Mouse (Mus musculus) embryonic facial prominence, embryonic 13.5 days (tissue): ENCODE data around the gene Armc5. TPM values are rescaled to one million over a fixed set of nuclear protein-coding genes. Genes with fewer than 3 reads are reported as not detected.
A peak's percentile ranks its signal among the peaks of the same experiment; 100 is the strongest.

Experiments
- ATAC-seq: fragments of 200-750 bp; cut with Nextera tagmentation; 2 replicates; pipeline ENCODE4 v1.8.0; 2017; ENCODE audit warnings: low read depth; ENCODE audit not compliant: insufficient number of reproducible peaks, insufficient read depth, low FRiP score, low TSS enrichment
- H3K27ac ChIP-seq: fragments of 300-500 bp; sonication (generic); 2 replicates; pipeline ENCODE4 v1.5.1; 2015; ENCODE audit warnings: moderate library complexity, mild to moderate bottlenecking, inconsistent platforms
- H3K27me3 ChIP-seq: fragments of 300-500 bp; sonication (generic); 2 replicates; pipeline ENCODE4 v1.6.1; 2015; ENCODE audit warnings: mild to moderate bottlenecking, inconsistent platforms
- H3K36me3 ChIP-seq: fragments of 300-500 bp; sonication (generic); 2 replicates; pipeline ENCODE4 v1.6.1; 2015; ENCODE audit warnings: mild to moderate bottlenecking, inconsistent platforms
- H3K4me1 ChIP-seq: fragments of 300-500 bp; sonication (generic); 2 replicates; pipeline ENCODE4 v1.6.1; 2015; ENCODE audit warnings: inconsistent platforms
- H3K4me2 ChIP-seq: fragments of 300-500 bp; sonication (generic); 2 replicates; pipeline ENCODE4 v1.6.1; 2015; ENCODE audit warnings: moderate library complexity, mild to moderate bottlenecking, inconsistent platforms
- H3K4me3 ChIP-seq: fragments of 300-500 bp; sonication (generic); 2 replicates; pipeline ENCODE4 v1.5.1; 2015; ENCODE audit warnings: mild to moderate bottlenecking, inconsistent platforms
- H3K9ac ChIP-seq: fragments of 300-500 bp; sonication (generic); 2 replicates; pipeline ENCODE4 v1.6.1; 2015; ENCODE audit warnings: mild to moderate bottlenecking, inconsistent platforms
- H3K9me3 ChIP-seq: fragments of 300-500 bp; sonication (generic); 2 replicates; pipeline ENCODE4 v1.6.1; 2016; ENCODE audit warnings: inconsistent platforms
- WGBS: fragments of 180-500 bp; shearing (Covaris S2); methylation state at CpG from one replicate; pipeline ENCODE4 v1.1.7; 2015; ENCODE audit warnings: mixed read lengths; 5-methylcytosine and 5-hydroxymethylcytosine counted together
- polyA plus RNA-seq: library from polyadenylated mRNA; unstranded; fragments of >200 nt; fragmentation: Nextera tagmentation; extraction: Ambion mirVana; gene quantifications from 2 replicates; pipeline ENCODE4 v1.2.1, GENCODE M21; 2015

The Armc5 gene
- polyA plus RNA-seq, 1 experiment from 2014 or later = 16.3 TPM

DNA sequence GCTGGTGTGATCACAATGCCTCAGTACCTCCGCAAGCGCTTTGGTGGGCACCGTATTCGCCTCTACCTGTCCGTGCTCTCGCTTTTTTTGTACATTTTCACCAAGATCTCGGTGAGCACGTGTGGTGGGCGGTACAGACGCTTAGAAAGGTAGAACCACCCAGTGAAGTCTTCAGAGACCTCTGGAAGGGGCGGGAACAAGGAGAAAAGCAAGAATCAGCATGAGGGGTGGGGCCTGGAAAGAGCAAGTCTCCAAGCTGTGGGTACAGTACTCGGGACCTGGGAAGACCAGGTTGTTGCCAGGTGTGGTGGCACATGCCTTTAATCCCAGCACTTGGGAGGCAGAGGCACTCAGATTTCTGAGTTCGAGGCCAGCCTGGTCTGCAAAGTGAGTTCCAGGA is 30.2 kb downstream of the Armc5 start:
- ATAC-seq = no peak
- no peak overlapping the region for H3K4me3 ChIP-seq
- H3K9ac ChIP-seq = no peak overlapping the region
- no peak overlapping the region for H3K4me2 ChIP-seq
- peaks cover 24% of the 10 kb centered on the region for H3K36me3 ChIP-seq
- no peaks in the 10 kb centered on the region; the same call in 1 of the 2 replicates for H3K27me3 ChIP-seq
- no peak overlapping the region for H3K27ac ChIP-seq
- 62% methylated on average over 13 of the region's 13 CpGs for WGBS
- no peaks in the 10 kb centered on the region for H3K4me1 ChIP-seq
- no peaks in the 10 kb centered on the region for H3K9me3 ChIP-seq

DNA sequence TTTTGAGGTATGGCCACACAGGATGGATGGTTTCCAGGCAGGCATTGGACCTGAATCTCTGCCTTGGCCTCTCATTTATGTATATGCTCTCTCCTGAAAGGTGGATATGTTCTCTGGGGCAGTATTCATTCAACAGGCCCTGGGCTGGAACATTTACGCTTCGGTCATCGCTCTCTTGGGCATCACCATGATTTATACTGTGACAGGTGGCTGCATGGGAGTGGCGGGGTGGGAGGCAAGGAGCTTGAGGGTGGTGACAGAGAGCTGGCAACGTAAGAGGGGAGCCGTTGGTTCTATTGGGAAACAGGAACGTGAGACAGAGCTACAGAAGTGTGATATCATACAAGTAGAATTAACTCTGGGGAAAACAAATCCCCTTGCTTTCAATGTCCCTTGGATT is 30.7 kb downstream of the Armc5 start:
- no peak overlapping the region for H3K27ac ChIP-seq
- no peaks in the 10 kb centered on the region for H3K9me3 ChIP-seq
- H3K4me2 ChIP-seq = no peak overlapping the region
- H3K4me3 ChIP-seq = no peak overlapping the region
- H3K4me1 ChIP-seq = no peaks in the 10 kb centered on the region
- 82% methylated on average over 7 of the region's 7 CpGs for WGBS
- peaks cover 27% of the 10 kb centered on the region for H3K36me3 ChIP-seq
- no peak for ATAC-seq
- H3K27me3 ChIP-seq = no peaks in the 10 kb centered on the region; the same call in 1 of the 2 replicates
- H3K9ac ChIP-seq = no peak overlapping the region

GRCm38 (mm10) chr7:128270431-128270850 is 33.3 kb downstream of the Armc5 start:
- Histone ChIP-seq H3K9ac (no peak overlapping the region), H3K9me3 (no peaks in the 10 kb centered on the region), H3K4me3 (no peak overlapping the region), H3K27ac (no peak overlapping the region), H3K36me3 (peaks cover 54% of the 10 kb centered on the region), H3K4me1 (no peaks in the 10 kb centered on the region), H3K4me2 (no peak overlapping the region), H3K27me3 (no peaks in the 10 kb centered on the region; the same call in 1 of the 2 replicates)
- ATAC-seq = no peak; the same call in 1 of the 2 replicates
- 64% methylated on average over 13 of the region's 13 CpGs for WGBS

- H3K36me3 ChIP-seq = peaks cover 64% of the 10 kb centered on the region
- H3K4me1 ChIP-seq = no peaks in the 10 kb centered on the region
- H3K9ac ChIP-seq = no peak overlapping the region
- no peaks in the 10 kb centered on the region for H3K27me3 ChIP-seq
- H3K4me2 ChIP-seq = no peak overlapping the region
- H3K27ac ChIP-seq = no peak overlapping the region
- 95% methylated on average over 9 of the region's 9 CpGs for WGBS
- no peak for ATAC-seq
- H3K9me3 ChIP-seq = no peaks in the 10 kb centered on the region
- H3K4me3 ChIP-seq = no peak overlapping the region
These were observed 34.4 kb downstream of the Armc5 start for GRCm38 (mm10) chr7:128271496-128271895.

DNA sequence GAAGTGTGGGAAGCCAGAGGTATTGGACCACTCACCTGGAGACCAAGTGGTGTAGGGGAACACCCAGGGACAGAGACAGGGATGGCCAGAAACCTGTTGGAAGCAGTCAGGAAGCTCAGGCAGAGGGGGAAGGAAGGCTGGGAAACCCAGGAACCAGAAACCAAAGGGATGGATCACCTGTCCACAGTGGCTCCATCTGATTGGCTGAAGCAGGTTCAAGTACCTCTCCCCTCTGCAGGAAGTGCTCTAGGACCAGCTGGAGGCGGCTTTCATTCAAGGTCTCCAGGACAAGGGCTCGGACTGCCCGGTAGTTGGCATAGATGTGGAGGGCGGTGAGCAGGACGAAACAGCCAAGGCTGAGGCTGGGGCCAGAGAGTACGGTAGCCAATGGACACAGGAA is 38.9 kb downstream of the Armc5 start:
- Histone ChIP-seq H3K4me1 (no peaks in the 10 kb centered on the region), H3K4me3 (no peak overlapping the region), H3K36me3 (peaks cover 93% of the 10 kb centered on the region), H3K27ac (no peak overlapping the region), H3K4me2 (no peak overlapping the region), H3K9me3 (no peaks in the 10 kb centered on the region), H3K9ac (no peak overlapping the region), H3K27me3 (no peaks in the 10 kb centered on the region)
- no peak for ATAC-seq
- 90% methylated on average over 6 of the region's 6 CpGs for WGBS

DNA sequence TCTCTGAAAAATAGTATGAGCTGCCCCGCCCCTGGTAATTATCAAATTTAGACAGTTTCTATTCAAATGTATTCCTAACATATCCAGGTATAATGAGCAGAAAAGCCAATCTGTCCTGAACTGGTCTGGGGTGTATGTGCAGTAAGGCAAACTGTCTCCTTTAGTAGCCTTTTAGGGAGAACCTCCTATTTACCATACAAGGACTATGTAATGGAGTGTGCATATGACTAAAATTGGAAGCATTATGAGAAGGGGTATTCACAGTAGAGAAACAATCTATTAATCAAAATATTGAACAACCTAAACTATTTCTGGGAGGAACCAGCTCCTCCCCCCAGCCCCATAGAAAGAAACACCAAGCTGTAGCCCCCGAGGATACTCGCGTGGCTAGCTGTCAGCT is 42.6 kb downstream of the Armc5 start:
- H3K27me3 ChIP-seq = no peaks in the 10 kb centered on the region
- no peaks in the 10 kb centered on the region for H3K9me3 ChIP-seq
- H3K4me1 ChIP-seq = no peaks in the 10 kb centered on the region
- H3K27ac ChIP-seq = no peak overlapping the region
- no peak overlapping the region for H3K4me3 ChIP-seq
- no peak overlapping the region for H3K4me2 ChIP-seq
- no peak overlapping the region for H3K9ac ChIP-seq
- peaks cover 58% of the 10 kb centered on the region for H3K36me3 ChIP-seq
- ATAC-seq = no peak
- 89% methylated on average over 4 of the region's 4 CpGs for WGBS

DNA sequence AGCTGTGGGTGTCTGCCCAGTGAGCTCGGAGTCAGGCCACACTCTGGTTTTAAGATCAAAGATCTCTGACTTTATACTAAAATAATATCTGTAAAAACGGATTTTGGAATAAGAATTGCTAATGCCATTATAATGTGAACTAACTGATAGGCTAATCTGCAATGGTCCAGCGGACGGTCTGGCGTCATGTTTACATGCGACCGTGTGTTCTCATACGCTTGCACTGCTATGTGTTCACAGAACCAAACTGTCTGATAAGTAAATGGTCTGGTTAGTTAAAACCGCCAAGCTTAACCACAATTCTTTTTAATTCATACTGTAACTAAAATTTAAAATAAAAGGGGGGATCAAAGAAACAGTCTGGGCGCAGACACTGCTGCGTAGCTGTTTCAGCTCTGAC is 44.6 kb downstream of the Armc5 start:
- Histone ChIP-seq H3K27me3 (no peaks in the 10 kb centered on the region), H3K27ac (no peak overlapping the region), H3K4me2 (no peak overlapping the region), H3K36me3 (peaks cover 52% of the 10 kb centered on the region), H3K9me3 (no peaks in the 10 kb centered on the region), H3K4me1 (no peaks in the 10 kb centered on the region), H3K9ac (no peak overlapping the region), H3K4me3 (no peak overlapping the region)
- 92% methylated on average over 11 of the region's 11 CpGs for WGBS
- ATAC-seq = no peak

DNA sequence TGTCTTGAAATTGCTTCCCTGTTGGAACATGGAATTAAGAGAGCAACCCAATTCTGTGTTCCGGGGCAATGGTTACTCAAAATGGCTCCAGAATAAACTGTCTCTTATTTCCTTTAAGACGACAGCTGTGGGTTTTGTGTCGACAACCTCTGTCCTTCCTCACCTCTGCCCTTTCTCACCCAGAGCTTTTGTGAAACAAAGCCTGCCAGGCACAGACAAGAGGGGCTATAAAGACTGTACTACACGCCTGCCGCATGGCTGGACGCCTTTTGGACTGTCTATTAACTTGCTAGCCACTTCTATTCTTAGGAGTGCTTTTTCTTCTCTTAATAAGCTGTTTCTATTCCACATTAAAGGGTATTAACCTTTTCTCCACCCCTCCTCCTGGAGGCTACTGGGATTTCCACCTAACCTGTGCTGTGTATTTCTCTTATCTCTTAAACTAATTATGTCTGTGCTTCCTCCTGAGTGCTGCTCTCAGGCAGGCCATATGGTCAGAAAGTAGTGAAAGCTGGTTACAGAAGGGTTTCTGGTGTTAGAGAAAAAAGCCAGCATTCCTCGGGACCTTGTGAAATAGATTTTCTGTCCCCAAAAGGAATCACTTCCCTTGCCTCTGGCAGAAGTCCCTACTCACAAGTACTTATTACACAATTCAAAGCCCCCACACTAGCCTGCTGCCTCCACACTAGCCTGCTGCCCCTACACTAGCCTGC is 45.5 kb downstream of the Armc5 start:
- ATAC-seq = no peak
- Histone ChIP-seq H3K4me2 (no peak overlapping the region), H3K4me3 (no peak overlapping the region), H3K27ac (no peak overlapping the region), H3K36me3 (peaks cover 55% of the 10 kb centered on the region), H3K27me3 (no peaks in the 10 kb centered on the region), H3K4me1 (no peaks in the 10 kb centered on the region), H3K9me3 (no peaks in the 10 kb centered on the region), H3K9ac (no peak overlapping the region)
- WGBS = 29% methylated on average over 7 of the region's 7 CpGs

- Histone ChIP-seq H3K9ac (no peak overlapping the region), H3K9me3 (no peaks in the 10 kb centered on the region), H3K4me1 (0 out of 2 replicates have a peak, but pooled peaks cover 4% of the 10 kb centered on the region), H3K27ac (no peak overlapping the region), H3K27me3 (no peaks in the 10 kb centered on the region), H3K4me2 (no peak overlapping the region), H3K36me3 (peaks cover 52% of the 10 kb centered on the region), H3K4me3 (no peak overlapping the region)
- no peak for ATAC-seq
- 58% methylated on average over 5 of the region's 5 CpGs for whole genome bisulfite sequencing
These were observed 46.9 kb downstream of the Armc5 start for GRCm38 (mm10) chr7:128284047-128284446.

- H3K36me3 ChIP-seq = peaks cover 41% of the 10 kb centered on the region
- ATAC-seq = no peak
- H3K4me2 ChIP-seq = no peak overlapping the region
- H3K9ac ChIP-seq = no peak overlapping the region
- WGBS = 87% methylated on average over 8 of the region's 8 CpGs
- H3K4me3 ChIP-seq = no peak overlapping the region
- no peak overlapping the region for H3K27ac ChIP-seq
- no peaks in the 10 kb centered on the region for H3K27me3 ChIP-seq
- H3K4me1 ChIP-seq = peaks cover 10% of the 10 kb centered on the region; the same call in 1 of the 2 replicates
- no peaks in the 10 kb centered on the region for H3K9me3 ChIP-seq
These were observed 47.9 kb downstream of the Armc5 start for GRCm38 (mm10) chr7:128285060-128285459.

GRCm38 (mm10) chr7:128288923-128289544 is 51.9 kb downstream of the Armc5 start:
- WGBS = 31% methylated on average over 9 of the region's 9 CpGs
- Histone ChIP-seq H3K9me3 (no peaks in the 10 kb centered on the region), H3K4me1 (peaks cover 10% of the 10 kb centered on the region; the same call in 1 of the 2 replicates), H3K36me3 (peaks cover 41% of the 10 kb centered on the region), H3K4me2 (no peak overlapping the region), H3K27me3 (no peaks in the 10 kb centered on the region), H3K27ac (no peak overlapping the region), H3K9ac (0 out of 2 replicates have a peak overlapping the region, but pooled peaks have one; percentile 32), H3K4me3 (no peak overlapping the region)
- ATAC-seq = no peak
